Mouse (Mus musculus) lung, postnatal 10 days (tissue): ENCODE measurements around the gene Pigp.
A peak's percentile ranks its signal among the peaks of the same experiment; 100 is the strongest.

Experiments
- DNase-seq: peaks from one replicate; pipeline ENCODE4 v3.0.0; 2021

The Pigp gene

DNA sequence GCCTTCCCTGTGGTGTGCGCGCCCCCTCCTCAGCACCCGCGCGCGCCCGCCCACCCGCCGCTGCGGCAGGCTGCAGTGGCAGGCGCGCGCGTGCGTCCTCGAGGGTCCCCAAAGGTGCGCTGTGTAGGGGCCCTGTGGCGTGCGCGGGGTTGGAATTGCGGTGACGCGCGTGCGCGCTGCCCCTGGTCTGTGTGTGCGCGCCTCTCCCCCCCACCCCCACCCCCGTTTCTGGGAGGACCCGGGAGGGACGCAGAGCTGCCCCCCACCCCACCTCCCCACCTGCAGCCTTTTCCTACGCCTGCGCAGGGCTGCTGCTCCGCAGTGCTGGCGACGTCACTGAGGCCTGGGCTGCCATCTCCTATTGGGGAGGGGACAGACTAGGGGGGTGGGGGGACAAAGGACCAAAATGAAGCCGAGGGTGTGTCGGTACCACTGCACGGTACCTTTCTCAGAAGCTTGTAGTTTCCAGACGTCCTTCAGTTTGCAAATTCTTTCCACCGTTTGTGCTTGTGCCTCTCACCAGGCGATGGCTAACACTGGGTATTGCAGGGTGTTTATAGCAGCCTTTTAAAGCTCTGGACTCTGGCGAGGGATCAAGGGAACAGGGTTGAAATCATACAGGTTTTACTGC lies at the start of gene Pigp:
Pigp (minus strand) TSS at position 542 of the 631 bp plus-strand sequence.
- DNase-seq = peak; percentile 60

DNA sequence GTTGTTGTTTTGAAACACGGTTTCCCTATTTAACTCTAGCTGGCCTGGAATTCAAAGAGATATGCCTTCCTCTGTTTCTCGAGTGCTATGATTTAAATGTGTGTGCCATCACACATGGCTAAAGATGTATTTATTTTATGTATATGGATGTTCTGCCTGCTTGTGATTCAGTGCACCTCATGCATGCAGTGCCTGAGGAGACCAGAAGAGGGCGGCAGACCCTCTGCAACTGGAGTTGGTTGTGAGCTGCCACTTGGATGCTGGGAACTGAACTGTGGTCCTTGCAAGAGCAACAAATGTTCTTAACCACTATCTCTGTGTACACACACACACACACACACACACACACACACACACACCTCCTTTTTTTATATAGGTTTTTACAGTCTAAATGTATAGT lies 48.9 kb upstream of the Pigp start:
- DNase-seq = no peak

DNA sequence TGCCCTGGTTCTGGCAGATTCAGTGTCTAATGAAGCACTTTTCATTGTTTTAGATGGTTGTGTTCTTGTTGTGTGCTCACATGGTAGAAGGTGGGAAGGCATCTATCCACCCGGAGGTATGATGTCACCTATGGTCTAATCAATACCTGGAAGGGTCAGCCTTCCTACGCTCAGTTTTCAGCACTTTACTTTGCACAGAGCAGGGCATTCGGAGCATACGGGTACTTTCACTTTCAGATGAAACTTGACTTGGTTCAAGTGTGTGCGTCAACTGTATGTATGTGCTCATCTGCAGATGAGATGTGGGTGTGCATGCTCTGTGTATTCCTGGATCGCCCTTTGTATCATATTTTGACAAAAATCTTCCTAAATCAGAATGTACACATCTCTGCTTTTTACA lies 42.5 kb upstream of the Pigp start:
- DNase-seq = no peak

DNA sequence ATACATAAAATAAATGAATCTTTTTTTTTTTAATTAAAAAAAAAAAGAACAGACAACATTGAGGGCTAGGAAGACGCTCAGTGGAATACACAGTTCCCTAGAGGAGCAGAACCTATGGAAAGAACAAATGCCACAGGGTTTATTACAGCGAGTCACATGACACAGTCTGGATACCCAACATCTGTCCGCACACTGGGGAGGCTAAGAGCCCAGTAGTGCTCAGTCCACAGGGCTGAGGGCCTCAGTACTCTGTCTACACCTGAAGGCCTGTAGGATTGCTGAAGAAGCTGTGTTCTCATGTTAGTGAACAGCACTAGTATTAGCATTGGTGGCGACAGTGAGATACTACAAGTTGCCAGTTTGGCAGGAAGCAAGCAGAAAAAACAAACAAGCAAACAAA lies 41.1 kb upstream of the Pigp start:
- DNase-seq = no peak

DNA sequence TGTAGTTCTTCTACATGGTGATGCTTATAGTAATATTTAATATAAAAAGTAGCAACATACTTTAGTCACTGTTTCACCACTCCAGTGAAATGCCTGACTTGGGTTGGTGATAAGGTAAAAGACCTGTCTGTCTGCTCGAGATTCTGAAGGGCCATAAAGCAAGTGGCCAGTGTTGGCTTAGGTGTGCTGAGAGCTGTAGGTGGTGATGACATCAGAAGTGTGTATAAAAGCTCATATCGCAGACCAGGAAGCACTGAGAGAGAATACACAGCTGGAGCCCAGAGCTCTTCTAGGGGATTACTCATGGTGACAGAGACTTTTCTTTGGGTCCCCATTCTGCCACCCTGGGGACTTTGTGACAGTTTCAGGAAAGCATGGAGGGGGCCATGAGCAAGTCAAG lies 40.6 kb upstream of the Pigp start:
- DNase-seq = no peak

DNA sequence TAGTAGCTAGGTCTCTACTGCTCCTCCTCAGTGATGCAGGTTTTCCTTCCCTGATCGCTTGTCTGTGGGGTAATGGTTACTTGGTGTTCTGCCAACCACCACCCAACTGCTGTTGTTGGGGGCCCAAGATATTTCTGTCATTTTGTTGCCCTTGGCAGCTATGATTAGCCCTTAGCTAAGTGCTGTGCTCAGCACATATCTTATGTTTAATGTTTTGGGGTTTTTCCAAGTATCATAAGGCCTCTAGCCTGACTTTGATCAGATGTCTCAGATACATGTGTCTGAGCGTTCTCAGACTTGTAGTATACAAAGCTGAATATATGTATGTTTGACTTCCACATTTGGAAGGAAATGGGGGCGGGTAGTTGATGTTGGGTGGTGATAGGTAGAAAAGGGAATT lies 39.6 kb upstream of the Pigp start:
- no peak for DNase-seq

DNA sequence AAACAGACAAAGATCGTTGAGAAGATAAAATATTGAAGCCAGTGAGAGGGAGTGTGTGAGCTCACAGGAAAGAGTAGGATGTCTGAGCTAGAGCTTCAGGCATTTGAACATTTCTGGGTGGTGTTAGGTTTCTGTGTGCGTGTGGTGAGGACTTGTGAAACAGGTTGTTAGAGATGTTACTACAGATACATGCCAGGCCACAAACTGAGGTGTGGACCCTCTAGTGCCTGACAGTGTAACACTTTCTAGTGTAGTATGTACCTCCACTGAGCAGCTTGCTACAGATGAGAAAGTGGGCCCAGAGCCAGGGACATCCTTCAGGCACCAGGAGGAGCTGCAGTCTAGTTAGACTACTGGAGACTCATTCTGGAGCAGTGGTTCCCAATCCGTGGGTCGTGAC lies 30.5 kb upstream of the Pigp start:
- DNase-seq = peak; percentile 22

DNA sequence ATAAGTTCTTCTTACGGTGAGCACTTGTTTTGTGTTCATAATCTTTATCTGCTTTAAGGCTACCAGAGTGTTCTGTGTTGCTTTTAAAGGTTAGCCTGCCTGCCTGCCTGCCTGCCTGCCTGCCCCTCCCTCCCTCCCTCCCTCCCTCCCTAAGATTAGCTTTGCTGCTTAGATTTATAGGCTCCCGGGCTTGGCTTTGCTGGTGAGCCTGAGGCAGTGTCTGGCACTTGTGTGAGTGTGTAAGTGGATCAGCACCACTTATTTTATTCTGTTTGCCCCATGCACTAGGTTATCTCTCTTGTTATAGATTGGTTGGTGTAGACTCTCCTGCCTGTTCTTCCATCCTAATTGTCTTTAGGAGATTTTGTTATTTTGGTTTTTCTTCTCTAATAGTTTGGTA lies 30.0 kb upstream of the Pigp start:
- DNase-seq = no peak

DNA sequence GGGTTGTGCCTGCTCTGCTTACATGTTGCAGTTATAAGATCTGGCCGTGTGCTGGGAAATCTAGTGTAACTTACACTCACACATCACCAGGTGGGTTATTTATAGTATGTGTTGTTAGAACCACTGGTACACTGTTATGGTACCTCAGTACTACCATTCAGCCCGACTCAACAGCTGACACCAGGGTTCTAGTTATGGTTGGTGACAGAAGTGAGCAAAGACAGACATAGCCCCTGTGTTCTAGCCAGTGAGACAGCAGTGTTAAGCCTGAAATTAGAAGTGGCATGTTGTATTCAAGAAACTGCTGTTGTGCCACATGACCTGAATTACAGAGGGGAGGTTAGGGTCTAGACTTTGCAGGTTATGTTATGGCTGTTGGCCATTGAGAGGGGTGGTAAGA lies 27.5 kb upstream of the Pigp start:
- no peak for DNase-seq

DNA sequence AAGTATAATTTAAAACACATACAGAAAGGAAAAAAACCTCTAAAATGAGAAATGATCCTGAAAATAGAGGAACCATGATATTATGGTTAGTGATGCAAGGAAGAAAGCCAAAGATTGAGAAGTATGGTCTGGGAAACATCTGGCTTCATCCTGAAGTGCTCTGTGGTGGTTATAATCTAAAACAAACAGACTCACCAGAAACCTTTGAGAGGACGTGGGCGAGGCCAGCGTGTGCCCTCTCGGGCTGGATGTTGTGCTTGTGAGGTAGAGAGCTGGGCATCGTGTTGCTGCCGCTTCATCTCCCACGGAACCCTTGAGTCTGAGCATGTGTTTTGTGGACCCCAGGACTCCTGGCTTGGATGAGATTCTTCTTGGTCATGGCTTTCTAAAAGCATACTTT lies 25.0 kb upstream of the Pigp start:
- DNase-seq = no peak

DNA sequence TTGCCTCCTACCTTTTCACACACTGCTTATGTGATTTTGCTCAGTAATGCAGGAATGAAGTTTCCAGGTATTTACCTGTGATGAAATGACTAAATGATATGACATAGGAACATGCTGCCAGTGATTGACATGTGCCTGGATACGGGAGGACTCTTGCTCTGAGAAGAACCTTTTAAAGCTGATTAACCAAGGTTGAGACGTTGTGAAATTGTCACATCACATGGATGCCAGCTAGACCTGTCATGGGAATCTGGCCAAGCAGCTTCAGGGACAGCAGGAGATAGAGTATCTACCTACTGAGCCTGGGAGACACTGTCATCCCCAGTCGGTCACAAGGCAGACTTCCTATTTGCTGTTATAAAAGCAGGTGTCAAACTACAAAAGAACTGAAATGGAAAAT lies 23.4 kb upstream of the Pigp start:
- DNase-seq = no peak

DNA sequence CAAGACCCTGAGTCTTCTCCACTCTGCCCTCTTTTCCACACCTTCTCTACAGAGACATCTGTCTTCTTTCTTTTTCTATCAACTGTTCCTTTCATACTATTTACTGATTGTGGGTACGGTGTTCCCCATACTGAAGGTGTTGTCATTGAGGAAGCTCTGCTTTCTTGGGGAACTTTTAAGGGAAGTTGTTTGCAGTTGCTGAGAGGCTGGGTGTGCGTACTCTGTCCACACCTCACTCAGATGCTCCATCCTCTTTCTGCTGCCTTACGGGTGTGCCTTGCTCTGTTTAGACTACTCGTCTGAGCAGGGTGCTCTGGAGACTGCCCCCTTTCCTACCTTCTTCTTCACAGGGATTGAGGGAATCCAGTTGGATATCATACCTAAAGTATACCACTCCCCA lies 20.7 kb upstream of the Pigp start:
- no peak for DNase-seq

DNA sequence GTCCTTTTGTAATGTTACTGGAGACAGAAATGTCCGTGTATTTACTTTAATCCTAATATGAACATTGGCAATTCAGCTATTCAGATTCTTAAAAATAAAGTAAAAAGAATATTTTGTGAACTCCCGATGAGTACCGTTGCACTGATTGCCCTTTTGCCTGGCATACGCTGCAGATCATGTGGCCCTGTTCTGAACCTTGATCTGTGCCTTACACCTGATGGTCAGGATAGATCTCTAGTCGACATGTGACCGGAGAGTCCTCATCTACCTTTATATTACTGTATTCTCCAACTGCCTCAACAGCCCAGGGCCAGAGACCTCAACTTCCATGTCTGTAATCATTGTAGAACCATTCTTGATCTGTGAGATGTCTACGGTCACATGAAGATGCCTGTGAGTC lies 16.0 kb upstream of the Pigp start:
- DNase-seq = no peak

DNA sequence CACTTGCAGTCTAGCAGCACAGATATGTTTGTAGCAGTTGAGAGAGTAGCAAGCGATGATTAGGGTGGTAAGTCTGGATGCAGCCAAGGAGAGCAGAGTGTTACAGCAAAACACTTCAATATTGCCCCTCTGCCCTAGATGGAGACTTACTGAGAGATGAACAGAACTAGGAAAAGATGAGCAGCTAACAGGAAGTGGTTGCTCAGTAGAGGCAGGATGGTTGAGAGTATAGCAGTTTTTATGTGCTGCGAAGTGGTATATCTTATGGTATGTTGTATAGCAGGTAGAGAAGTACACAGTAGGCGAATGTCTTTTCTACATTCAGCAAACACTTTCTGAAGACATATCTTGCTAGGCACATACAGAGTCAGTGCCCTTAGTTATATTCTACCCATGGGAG lies 11.6 kb upstream of the Pigp start:
- DNase-seq = no peak

DNA sequence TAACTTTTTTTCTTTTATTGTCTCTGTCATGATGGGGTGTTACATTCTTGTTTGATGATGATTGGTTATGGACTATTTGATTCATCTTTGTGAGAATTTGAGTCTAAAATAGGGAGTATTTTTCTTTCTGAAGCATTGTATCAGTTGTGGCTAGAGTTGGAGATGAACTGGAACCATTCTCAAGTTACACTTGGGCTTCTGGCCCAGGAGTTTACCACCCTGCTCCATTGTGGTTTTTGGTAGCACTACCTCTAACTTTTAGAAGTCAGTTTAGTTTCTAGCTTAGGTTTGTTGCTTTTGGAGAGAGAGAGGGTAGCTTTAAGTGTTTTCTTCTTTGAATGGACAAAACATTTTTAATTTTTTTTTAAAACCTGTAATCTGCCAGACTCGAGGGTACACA lies 7.7 kb upstream of the Pigp start:
- no peak for DNase-seq

DNA sequence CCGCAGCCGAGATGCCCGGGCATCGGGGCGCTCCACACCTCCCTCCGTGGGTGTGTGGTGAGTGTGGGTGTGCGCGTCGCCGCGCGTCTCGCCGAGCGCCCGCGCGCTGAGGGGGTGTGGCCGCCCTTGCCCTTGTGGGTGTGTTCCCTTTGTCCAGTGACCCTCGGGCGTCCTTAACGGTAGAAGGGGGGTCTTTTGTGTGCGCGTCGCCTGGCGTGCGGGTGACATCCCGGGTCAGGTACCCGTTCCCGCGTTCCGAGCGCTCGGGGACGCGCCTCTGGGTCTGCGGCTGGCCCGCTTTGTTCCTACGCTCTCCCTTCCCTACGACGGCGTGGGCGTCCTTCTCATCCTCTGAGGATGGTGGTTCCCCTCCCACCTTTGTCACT lies 734 bp downstream of the Pigp start:
- DNase-seq = peak; percentile 84

DNA sequence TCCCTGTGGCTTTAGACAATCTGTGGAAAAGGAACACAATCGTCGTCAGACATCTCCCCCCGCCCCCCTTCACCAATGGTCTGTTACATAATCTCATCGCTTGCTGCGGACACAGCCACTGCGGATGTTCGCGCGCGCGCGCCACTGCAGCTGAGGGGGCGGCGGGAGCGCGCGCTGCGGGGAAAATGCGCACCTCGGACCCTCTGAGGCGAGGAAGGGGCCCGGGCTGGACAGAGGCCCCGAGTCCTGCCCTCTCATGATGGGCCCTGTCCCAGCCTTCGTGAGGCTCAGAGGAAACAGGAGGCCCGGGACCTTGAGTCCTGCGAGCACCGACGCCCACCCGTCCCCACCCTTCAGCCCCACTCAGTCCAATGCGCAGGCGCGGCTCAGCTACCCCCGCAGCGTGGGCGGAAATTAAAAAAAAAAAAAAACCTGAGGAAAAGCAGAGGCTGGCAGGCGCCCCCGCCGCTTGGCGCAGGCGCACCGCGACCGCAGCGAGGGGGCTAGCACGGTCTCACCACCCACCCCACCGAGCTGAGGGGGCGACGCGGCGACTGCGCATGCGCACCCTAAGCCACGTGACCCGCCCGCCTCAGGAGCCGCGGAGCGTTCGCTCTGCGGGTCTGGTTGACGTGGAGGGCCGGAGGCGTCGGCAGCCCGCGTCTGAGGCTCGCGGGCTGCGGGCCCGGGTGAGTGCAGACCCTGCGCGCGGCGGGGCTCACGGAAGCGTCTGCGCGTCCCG lies 1.3 kb downstream of the Pigp start, which contains the start of gene Ttc3:
Ttc3 (plus strand) TSS at position 446 of the 742 bp plus-strand sequence.
- peak; percentile 96 for DNase-seq

DNA sequence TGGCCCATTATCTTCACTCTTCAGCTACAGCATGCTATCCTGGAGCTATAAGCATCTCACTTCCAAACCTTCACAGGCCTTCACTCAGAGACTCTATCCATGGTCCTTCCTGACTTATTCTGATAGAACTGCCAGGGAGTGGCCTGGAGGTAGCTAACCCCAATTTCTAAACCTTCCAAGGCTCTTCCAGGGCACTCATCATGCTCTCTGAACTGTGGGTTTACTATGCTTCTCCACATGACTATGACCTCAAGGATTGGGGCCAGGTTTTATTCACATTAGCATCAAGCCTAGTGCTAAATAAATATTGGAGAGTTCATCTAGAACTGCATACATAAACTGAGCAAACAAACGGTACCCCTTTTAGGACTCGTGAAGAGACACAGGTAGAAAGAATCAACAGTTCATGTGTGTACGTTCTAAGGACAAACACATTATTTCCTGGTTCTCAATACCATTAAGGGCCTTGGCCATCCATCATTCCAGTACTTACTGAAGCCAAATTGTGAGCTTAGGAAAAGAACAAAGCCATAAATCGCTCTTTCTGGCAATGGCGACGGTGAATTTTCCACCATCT lies 2.0 kb downstream of the Pigp start:
- DNase-seq = no peak

DNA sequence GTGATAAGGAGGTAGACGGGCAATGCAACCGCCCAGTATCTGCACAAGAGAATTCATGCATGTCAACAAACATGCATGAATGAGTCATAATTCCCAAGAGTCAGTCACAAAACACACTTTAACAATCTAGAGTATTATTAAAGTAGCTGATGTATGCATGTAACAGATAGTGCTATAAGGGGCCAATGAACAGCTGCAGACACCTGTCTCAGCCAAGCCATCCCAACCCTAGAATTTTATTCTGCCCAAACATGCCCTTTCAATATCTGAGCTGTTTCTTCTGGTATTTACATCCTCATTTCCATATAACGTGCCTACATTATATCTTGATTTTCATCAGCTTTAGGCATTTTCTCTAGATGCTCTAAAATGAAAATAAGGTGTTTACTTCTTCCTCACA lies 6.2 kb downstream of the Pigp start:
- DNase-seq = no peak

DNA sequence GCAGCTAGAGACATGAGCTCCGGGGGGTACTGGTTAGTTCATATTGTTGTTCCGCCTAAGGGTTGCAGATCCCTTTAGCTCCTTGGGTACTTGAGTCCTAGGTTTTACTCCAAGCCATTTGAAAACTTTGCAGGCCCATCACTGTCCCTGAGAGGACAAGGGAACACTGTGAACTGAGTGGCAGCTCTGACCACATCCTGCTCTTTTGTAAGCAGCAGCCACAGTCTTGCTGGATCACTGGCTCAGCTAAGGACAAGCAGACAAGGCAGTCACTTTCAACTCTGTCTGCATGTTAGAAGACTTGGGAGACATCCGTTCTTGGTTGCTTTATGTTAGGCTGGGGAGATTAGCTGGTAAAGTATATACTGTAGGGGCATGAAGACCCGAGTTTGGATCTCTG lies 7.8 kb downstream of the Pigp start:
- DNase-seq = no peak

DNA sequence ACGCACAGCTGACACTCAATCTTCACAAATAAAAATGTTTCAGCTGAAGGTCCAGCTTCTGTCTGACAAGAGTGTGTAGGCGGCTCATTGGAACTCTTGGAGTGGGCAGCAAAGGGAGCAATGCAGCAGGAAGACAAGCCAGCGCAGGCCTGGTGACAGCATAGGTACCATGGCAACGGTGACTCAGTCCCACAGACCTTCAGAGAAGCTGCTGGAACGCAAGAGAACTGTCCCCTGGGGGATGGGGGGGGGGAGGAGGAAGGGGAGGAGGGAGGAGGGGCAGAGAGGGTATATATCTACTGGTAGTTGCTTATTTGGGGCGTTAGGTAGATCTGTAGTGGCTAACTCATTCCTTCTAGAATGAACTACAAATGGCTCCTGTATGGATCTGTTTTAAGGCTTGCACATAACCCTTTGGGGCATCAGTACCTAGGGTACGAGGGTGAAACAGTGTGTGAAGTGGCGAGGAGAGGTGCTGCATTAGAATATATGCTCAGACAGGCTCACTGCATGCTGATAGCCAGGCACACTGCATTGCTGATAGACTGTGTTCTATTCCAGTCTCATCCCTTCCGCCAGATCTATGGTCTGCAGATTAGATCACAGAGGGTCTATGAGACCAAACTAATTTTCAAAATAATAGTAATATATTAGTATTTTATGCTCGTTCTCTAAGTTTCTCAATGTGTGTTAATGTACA lies 9.3 kb downstream of the Pigp start:
- peak; percentile 59 for DNase-seq

DNA sequence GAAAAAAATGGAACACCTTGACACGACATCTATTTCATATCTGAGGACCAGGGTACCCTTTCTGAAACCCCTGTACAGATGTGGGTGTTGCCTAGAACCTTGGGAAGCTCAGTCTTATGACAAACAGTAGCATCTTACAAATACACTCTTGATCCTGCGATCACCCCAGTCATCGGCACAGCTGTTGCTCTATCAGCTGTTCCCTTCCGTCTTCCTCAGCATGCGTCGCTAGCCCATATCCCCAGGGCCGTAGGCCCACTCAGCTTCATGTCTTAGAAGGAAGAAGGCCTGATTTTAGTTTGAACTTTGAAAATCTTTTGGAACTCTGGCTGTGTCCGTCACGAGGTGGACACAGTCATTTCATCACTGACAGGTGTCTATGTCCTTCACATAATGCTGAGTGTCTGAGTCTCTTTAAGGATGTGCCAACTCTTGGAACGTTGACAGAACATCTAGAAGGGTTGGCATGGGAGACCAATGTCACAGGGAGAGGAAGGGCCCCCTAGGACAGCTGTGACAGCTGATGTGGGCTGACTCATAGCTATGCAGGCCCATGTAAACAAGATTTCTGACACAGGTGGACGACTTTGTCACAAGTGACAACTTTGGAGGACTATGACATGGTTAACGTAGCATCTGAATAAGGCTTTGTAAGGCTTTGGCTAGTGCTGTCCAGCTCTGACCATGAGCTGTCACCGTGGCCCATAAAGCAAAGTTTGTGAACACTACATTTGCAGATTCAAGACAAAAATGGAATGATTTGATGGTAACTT lies 10.9 kb downstream of the Pigp start:
- no peak for DNase-seq

DNA sequence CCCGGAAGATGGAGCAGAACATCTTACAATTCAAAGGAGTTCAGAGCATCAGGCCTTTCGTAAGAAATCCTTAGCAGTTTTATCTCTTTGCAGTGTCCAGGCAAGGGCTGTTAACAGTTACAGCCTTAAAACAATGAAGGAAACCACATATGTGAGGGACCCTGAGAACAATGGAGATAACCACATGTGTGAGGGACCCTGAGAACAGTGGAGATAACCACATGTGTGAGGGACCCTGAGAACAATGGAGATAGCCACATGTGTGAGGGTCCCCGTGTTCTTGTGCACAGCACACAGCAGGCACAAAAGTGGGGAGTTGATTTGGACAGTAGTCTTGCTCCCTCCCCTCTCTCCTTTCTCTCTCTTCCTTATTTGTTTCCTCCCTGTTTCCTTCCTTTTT lies 13.6 kb downstream of the Pigp start:
- DNase-seq = no peak
